Mouse (Mus musculus): ENCODE results near the gene Tax1bp1.
"Not testable (repeated sequence)": the region's sequence is repeated elsewhere in the genome, so short reads cannot be mapped to it uniquely, and the experiment has no call there.

The Tax1bp1 gene

GRCm38 (mm10) chr6:52713104-52713896 is at the start of gene Tax1bp1:
Gene Tax1bp1 (plus strand): TSS chr6:52713729.
- peak; percentile 99 for ATAC-seq (ENCODE audit: insufficient number of reproducible peaks, low FRiP score, low TSS enrichment)

- no peak for ATAC-seq (ENCODE audit: insufficient number of reproducible peaks, low FRiP score, low TSS enrichment)
These were observed 45.9 kb upstream of the Tax1bp1 start for GRCm38 (mm10) chr6:52667641-52668040.

DNA sequence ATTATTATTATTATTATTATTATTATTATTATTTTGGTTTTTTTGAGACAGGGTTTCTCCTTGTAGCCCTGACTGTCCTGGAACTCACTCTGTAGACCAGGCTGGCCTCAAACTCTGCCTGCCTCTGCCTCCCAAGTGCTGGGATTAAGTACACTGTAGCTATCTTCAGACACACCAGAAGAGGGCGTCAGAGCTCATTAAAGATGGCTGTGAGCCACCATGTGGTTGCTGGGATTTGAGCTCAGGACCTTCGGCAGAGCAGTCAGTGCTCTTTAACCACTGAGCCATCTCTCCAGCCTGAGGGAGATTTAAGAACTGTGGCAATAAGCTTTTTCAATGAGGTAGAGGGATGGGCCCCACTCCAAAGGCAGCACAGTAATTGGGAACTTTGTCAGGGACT is 43.7 kb upstream of the Tax1bp1 start:
- ATAC-seq (ENCODE audit: insufficient number of reproducible peaks, low FRiP score, low TSS enrichment): not testable (repeated sequence)

DNA sequence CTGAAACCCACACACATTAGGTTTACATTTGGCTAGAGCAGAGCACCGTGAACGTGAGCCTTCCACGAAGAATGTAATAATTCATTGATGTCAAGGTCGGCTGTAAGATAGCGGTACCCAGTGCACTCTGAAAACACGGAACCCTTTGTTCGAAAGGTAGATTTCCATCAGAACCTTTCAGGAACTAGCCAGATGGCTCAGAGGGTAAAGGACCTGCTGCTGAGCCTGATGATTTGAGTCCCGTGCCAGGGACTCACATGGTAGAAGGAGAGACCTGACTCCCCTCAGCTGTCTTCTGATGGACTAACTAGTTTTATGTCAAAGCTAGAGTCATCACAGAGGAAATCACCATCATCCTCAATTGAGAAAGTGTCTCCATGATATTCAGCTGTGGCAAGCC is 41.7 kb upstream of the Tax1bp1 start:
- ATAC-seq (ENCODE audit: insufficient number of reproducible peaks, low FRiP score, low TSS enrichment): no peak

DNA sequence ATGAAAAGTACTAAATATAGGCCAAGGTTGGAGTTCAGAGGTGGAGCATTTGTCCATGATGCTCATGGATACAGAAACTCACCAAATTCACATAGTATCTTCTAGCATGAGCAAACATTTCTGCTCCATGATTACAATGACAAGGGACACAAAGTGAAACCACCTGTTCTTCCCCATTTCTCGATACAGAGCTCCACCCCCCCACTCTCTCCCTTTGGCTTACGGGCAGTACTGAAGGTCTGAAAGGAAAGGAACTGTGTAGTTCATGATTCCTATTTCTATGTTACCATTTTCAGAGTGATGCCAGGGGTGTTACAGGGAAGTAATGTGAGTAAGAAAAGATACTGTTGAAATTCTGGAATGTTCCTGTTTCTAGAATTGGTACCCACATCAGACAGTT is 41.0 kb upstream of the Tax1bp1 start:
- no peak for ATAC-seq (ENCODE audit: insufficient number of reproducible peaks, low FRiP score, low TSS enrichment)

- ATAC-seq (ENCODE audit: insufficient number of reproducible peaks, low FRiP score, low TSS enrichment): no peak
These were observed 39.8 kb upstream of the Tax1bp1 start for GRCm38 (mm10) chr6:52673706-52674105.

GRCm38 (mm10) chr6:52674541-52674940 is 39.0 kb upstream of the Tax1bp1 start:
- no peak for ATAC-seq (ENCODE audit: insufficient number of reproducible peaks, low FRiP score, low TSS enrichment)

DNA sequence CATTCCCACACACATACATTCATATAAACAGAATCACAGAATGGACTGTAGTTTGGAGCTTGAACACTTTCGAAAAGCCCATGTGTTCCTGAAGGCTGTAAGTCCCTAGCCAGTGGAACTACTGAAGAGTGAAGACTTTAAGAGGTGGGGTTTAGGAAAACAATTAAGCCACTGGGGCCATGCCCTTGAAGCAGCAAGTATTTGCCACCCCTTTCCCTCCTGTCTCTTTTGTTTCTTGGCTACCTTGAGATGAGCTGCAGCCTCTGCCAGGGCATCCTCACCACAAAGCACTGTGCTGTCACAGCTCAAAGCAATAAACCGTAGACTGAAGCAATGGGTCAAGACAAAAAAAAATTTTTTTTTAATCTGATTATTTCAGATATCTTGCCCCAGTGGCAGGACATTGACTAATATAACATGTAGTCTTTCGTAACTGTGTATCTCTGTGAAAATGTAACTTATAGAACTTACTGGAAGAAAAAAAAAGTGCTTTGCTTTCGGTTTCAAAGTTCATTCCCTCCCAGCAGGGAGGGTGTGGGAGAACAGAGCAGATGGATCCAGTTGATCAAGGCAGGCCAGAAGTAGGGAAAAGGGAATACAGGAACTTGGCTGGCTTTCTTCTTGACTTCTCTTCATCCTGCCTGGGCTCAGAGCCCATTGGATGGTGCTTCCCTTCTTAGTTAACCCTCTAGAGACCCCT is 38.2 kb upstream of the Tax1bp1 start:
- ATAC-seq (ENCODE audit: insufficient number of reproducible peaks, low FRiP score, low TSS enrichment): no peak

- not testable (repeated sequence) for ATAC-seq (ENCODE audit: insufficient number of reproducible peaks, low FRiP score, low TSS enrichment)
These were observed 36.0 kb upstream of the Tax1bp1 start for GRCm38 (mm10) chr6:52677534-52677933.

- no peak for ATAC-seq (ENCODE audit: insufficient number of reproducible peaks, low FRiP score, low TSS enrichment)
These were observed 34.0 kb upstream of the Tax1bp1 start for GRCm38 (mm10) chr6:52679565-52679964.

DNA sequence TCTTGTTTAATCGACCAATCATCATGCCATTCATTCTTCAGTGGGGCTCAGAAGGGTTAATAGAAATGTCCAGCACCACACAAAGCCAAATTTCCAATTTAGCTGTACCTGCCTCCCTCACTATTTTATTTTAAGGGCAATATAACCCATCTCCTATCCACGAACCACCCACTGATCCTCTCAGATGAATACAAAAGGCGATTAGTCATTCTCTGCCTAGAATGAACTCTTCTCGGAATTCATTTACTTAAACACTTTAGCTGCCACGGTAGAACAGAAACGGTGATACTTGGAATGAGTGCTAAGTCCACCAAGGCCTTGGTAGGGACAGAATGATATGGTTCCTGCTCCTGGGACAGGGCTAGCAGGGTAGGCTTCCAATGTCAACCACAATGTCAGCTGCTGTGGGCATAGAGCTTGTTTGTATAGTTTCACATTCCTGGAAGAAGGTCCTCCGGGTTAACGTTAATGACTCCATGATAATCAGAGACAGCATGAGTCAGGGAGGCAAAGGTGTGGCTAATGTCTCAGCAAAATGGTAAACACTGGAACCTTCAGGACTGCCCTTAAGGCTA is 33.0 kb upstream of the Tax1bp1 start:
- no peak for ATAC-seq (ENCODE audit: insufficient number of reproducible peaks, low FRiP score, low TSS enrichment)

DNA sequence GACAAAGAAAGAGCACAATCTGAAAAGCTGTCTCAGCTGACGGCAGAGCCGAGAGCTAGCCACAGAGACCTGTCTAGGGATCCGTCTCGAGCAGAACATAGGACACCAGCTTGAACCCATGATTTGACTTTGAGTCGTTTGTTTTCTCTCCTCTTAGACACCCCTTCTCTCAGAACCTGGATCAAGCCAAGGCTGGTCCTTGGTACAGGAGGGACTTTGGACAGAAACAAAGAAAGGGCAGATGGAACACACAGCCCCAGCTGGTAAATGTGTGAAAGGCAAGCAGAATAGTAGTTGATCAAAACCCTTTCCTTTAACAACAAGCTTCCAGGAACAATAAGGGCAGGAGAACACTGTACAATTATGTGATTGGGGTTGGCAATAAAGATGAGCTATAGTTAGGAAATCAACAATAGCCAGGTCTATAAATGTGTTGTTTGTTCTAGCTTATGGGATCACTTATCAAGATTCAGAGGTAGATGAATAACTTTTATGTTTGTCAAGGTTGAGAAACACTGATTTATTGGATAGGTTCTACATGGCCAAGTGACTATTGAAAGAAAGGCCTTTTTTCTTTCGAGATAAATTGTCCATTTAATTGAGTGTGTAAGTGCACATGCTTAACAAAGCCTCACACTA is 31.6 kb upstream of the Tax1bp1 start:
- no peak for ATAC-seq (ENCODE audit: insufficient number of reproducible peaks, low FRiP score, low TSS enrichment)

- ATAC-seq (ENCODE audit: insufficient number of reproducible peaks, low FRiP score, low TSS enrichment): no peak
These were observed 30.9 kb upstream of the Tax1bp1 start for GRCm38 (mm10) chr6:52682607-52683006.

GRCm38 (mm10) chr6:52686901-52687500 is 26.5 kb upstream of the Tax1bp1 start:
- ATAC-seq (ENCODE audit: insufficient number of reproducible peaks, low FRiP score, low TSS enrichment): no peak

- ATAC-seq (ENCODE audit: insufficient number of reproducible peaks, low FRiP score, low TSS enrichment): no peak
These were observed 23.2 kb upstream of the Tax1bp1 start for GRCm38 (mm10) chr6:52690365-52690764.

- no peak for ATAC-seq (ENCODE audit: insufficient number of reproducible peaks, low FRiP score, low TSS enrichment)
These were observed 21.7 kb upstream of the Tax1bp1 start for GRCm38 (mm10) chr6:52691800-52692199.

DNA sequence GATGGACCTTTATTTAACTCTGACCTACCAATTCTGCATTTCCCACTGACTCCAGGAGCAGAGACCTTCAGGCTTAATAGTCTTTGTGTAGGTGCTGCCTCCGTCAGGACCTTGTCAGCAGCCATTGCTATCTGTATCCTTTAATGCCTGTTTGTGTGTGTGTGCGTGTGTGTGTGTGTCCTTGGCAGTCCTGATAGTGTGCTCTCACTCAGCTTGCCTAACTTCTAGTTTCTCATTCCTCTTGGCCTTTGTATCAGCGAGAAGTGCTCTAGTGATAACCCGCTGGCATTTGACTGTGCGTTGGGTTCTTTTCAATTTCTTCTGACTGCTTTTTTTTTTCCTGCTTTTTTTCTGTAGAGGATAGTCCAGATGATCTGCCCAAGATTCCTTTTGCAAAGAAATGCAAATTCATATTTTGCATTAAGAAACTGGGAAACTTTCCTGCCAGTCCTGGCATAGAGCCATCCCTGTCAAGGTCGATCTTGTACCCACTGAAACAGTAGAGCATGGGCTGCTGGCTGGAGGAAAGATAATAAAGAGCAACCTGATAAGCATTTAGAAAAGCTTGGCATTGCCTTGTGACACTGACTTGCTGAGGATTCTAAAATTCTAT is 21.0 kb upstream of the Tax1bp1 start:
- no peak for ATAC-seq (ENCODE audit: insufficient number of reproducible peaks, low FRiP score, low TSS enrichment)

GRCm38 (mm10) chr6:52697964-52698535 is 15.5 kb upstream of the Tax1bp1 start:
- ATAC-seq (ENCODE audit: insufficient number of reproducible peaks, low FRiP score, low TSS enrichment): no peak

- ATAC-seq (ENCODE audit: insufficient number of reproducible peaks, low FRiP score, low TSS enrichment): no peak
These were observed 14.5 kb upstream of the Tax1bp1 start for GRCm38 (mm10) chr6:52699050-52699449.

DNA sequence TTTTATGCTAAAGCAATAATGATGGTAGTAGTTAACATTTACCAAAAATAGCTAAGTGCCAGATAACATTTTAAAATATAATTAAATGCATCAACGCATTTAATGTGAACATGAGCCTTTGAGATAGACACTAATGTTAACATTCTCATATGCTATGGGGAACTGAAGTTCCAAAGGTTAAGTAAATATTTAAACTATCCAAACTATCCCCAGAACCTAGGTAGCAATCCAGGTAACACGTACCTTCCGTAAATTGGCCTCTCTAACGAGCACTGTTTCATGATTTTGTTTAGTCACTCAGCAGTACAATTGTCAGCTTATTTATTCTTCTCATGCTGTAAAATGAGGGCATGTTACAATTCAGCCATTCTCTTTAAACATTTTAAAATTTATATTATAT is 13.6 kb upstream of the Tax1bp1 start:
- ATAC-seq (ENCODE audit: insufficient number of reproducible peaks, low FRiP score, low TSS enrichment): no peak
